Comparison of ENCODE assay signal across 23 mouse cellular contexts in the genomic region with DNA sequence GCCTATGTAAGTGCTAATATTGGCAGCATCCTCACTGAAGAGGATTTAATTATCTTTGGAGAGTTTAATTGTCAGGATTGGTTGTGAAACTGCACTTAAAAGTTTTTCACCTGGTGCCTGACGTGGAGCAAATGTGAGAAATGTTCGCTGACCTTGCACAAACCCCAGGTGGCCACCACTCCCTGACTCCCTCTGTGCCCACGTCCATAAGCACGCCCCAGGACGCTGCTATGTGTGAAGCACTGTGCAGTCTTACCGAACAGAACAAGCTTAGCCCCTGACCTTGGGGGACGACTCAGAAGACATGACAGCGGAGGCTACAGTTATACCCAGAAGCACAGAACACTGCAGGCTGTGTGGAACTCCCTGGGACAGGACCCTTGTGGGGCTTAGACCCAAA.
DNase-seq lines count a peak whose midpoint lies in the region; ATAC-seq and TF ChIP-seq lines count a peak whose summit lies in the region.
"Had no signal": no experiment of that assay in that cellular context is flagged by ENCODE, and none has a peak within 500 bp of the region (broad histone marks: within the 10 kb centered on the region; RNA-seq: fewer than 3 reads in every experiment).

No protein-coding gene starts in this region.

- WGBS in heart, embryonic 11.5 days (ENCODE audit: insufficient replicate concordance), result 78% methylated on average over 8 of the region's 8 CpGs
- WGBS in stomach, postnatal 0 days, result 62% methylated on average over 8 of the region's 8 CpGs

- H3K9ac ChIP-seq in heart, embryonic 11.5 days (ENCODE audit: low read depth, low read length), result no peak overlapping the region
- no peak overlapping the region for H3K9ac ChIP-seq in stomach, postnatal 0 days (ENCODE audit: low read length)
- H3K9ac ChIP-seq: embryonic facial prominence, embryonic 12.5 days; forebrain, embryonic 13.5 days; forebrain, embryonic 15.5 days; forebrain, postnatal 0 days had no signal

- no peak overlapping the region for H3K4me2 ChIP-seq in heart, embryonic 11.5 days
- H3K4me2 ChIP-seq in stomach, postnatal 0 days (replicated peaks; ENCODE audit: low read depth), result no peak overlapping the region
- H3K4me2 ChIP-seq: embryonic facial prominence, embryonic 12.5 days; forebrain, embryonic 13.5 days; forebrain, embryonic 15.5 days had no signal

- peak; percentile 80 for DNase-seq in heart, adult 11 months
- DNase-seq in testis, postnatal 10 days (ENCODE audit: low spot score), result no peak
- peak; percentile 10 for DNase-seq in ZHBTc4 (ENCODE audit: low read depth, low spot score)
- no peak for DNase-seq in stomach, postnatal 0 days (ENCODE audit: low spot score)
- no peak for DNase-seq in urinary bladder, postnatal 10 days (ENCODE audit: low spot score)
- DNase-seq: adrenal gland, adult 8-10 months; adrenal gland, postnatal 14 days; B cell, adult 2 months; cerebellum, adult 11-12 months; cerebellum, adult 2 months; cerebellum, adult 9-10 months; cerebellum, postnatal 10 days; cerebellum, postnatal 25 days; forebrain, postnatal 0 days had no signal

- H3K36me3 ChIP-seq in heart, embryonic 11.5 days (ENCODE audit: control insufficient read depth, insufficient read depth, low read length), result no peaks in the 10 kb centered on the region
- H3K36me3 ChIP-seq in testis, adult 2 months (ENCODE audit: control insufficient read depth, insufficient read depth, low read length), result no peaks in the 10 kb centered on the region
- no peaks in the 10 kb centered on the region for H3K36me3 ChIP-seq in stomach, postnatal 0 days (ENCODE audit: control insufficient read depth, insufficient read depth, low read length)
- H3K36me3 ChIP-seq: embryonic facial prominence, embryonic 10.5 days; embryonic facial prominence, embryonic 12.5 days; forebrain, embryonic 15.5 days had no signal

- no peak for TF ChIP-seq CTCF in testis, adult 2 months (IDR thresholded peaks at IDR 0.05; ENCODE audit: control insufficient read depth, insufficient read depth, insufficient replicate concordance, low read depth, low read length)
- no peak for TF ChIP-seq CTCF in stomach, postnatal 0 days (IDR thresholded peaks at IDR 0.05; ENCODE audit: low read depth)

- TF ChIP-seq POLR2A in testis, adult 2 months (IDR thresholded peaks at IDR 0.05; ENCODE audit: control insufficient read depth, low read depth, low read length), result no peak

- ATAC-seq in heart, embryonic 11.5 days (replicated peaks; ENCODE audit: insufficient number of reproducible peaks, low FRiP score, low TSS enrichment), result no peak
- ATAC-seq in stomach, postnatal 0 days (ENCODE audit: low FRiP score, low TSS enrichment), result peak; percentile 60; the same call in 1 of the 2 replicates
- ATAC-seq in cerebellum, adult (ENCODE audit: insufficient number of reproducible peaks, low FRiP score, low TSS enrichment), result no peak
- ATAC-seq: activated CD4-positive, CD25-positive, alpha-beta regulatory T cell, adult 4 months; CD4-positive, CD25-positive, alpha-beta regulatory T cell, adult 4 months; forebrain, embryonic 13.5 days; forebrain, embryonic 15.5 days; forebrain, postnatal 0 days had no signal

- no peaks in the 10 kb centered on the region for H3K9me3 ChIP-seq in heart, embryonic 11.5 days (replicated peaks; ENCODE audit: control insufficient read depth, low read length)
- H3K9me3 ChIP-seq in stomach, postnatal 0 days (ENCODE audit: control insufficient read depth, low read length), result no peaks in the 10 kb centered on the region
- H3K9me3 ChIP-seq: embryonic facial prominence, embryonic 10.5 days; embryonic facial prominence, embryonic 12.5 days; forebrain, embryonic 13.5 days; forebrain, embryonic 15.5 days had no signal

- no peak overlapping the region for H3K4me3 ChIP-seq in heart, embryonic 11.5 days (ENCODE audit: low read depth, low read length)
- H3K4me3 ChIP-seq in testis, adult 2 months (ENCODE audit: control insufficient read depth, low read depth, low read length), result peak overlapping the region; percentile 19
- H3K4me3 ChIP-seq in stomach, postnatal 0 days (ENCODE audit: low read depth, low read length), result no peak overlapping the region
- H3K4me3 ChIP-seq: embryonic facial prominence, embryonic 10.5 days; embryonic facial prominence, embryonic 12.5 days; forebrain, embryonic 13.5 days; forebrain, embryonic 15.5 days had no signal

- TF ChIP-seq EP300 in stomach, postnatal 0 days (optimal IDR thresholded peaks at IDR 0.05), result no peak

- no peaks in the 10 kb centered on the region for H3K27me3 ChIP-seq in heart, embryonic 11.5 days (ENCODE audit: control insufficient read depth, insufficient read depth, low read length)
- no peaks in the 10 kb centered on the region for H3K27me3 ChIP-seq in testis, adult 2 months (ENCODE audit: control insufficient read depth, insufficient read depth, low read length)
- no peaks in the 10 kb centered on the region for H3K27me3 ChIP-seq in stomach, postnatal 0 days (ENCODE audit: control insufficient read depth, insufficient read depth, low read length)
- H3K27me3 ChIP-seq: embryonic facial prominence, embryonic 12.5 days; forebrain, embryonic 13.5 days; forebrain, embryonic 15.5 days had no signal

- H3K27ac ChIP-seq in heart, embryonic 11.5 days (ENCODE audit: low read depth, low read length), result no peak overlapping the region
- H3K27ac ChIP-seq in testis, adult 2 months (ENCODE audit: control insufficient read depth, insufficient read depth, low read depth, low read length), result no peak overlapping the region
- no peak overlapping the region for H3K27ac ChIP-seq in stomach, postnatal 0 days (replicated peaks)
- H3K27ac ChIP-seq: embryonic facial prominence, embryonic 10.5 days; embryonic facial prominence, embryonic 12.5 days; forebrain, embryonic 13.5 days; forebrain, embryonic 15.5 days had no signal

- no peaks in the 10 kb centered on the region for H3K4me1 ChIP-seq in heart, embryonic 11.5 days (ENCODE audit: control insufficient read depth, insufficient read depth, low read length)
- no peaks in the 10 kb centered on the region for H3K4me1 ChIP-seq in testis, adult 2 months (ENCODE audit: control insufficient read depth, insufficient read depth, low read length)
- no peaks in the 10 kb centered on the region for H3K4me1 ChIP-seq in stomach, postnatal 0 days (replicated peaks; ENCODE audit: control insufficient read depth, insufficient read depth)
- H3K4me1 ChIP-seq: embryonic facial prominence, embryonic 12.5 days; forebrain, embryonic 13.5 days; forebrain, embryonic 15.5 days had no signal

Comparison
In these comparisons a context has a peak if more than half of its experiments do, and no peak if none do; other contexts are left out.
1. DNase-seq: peak in heart, adult 11 months (single experiment) and ZHBTc4 (single experiment); none in testis, postnatal 10 days (single experiment), stomach, postnatal 0 days (single experiment) and urinary bladder, postnatal 10 days (single experiment).